24 mouse cellular contexts compared by ENCODE assay signal in genomic region chr3:122448196-122448595, GRCm38 (mm10).
"Had no signal": no experiment of that assay in that cellular context is flagged by ENCODE, and none has a peak within 500 bp of the region (broad histone marks: within the 10 kb centered on the region; RNA-seq: fewer than 3 reads in every experiment).

No protein-coding gene starts in this region.

- ATAC-seq: hindbrain, postnatal 0 days; intestine, embryonic 16.5 days; liver, postnatal 0 days had no signal

- H3K9me3 ChIP-seq: heart, embryonic 13.5 days; heart, embryonic 15.5 days; hindbrain, embryonic 13.5 days; hindbrain, embryonic 15.5 days; limb, embryonic 10.5 days; limb, embryonic 12.5 days; liver, embryonic 13.5 days; liver, embryonic 15.5 days had no signal

- DNase-seq: gastrocnemius, postnatal 14 days; gastrocnemius, postnatal 36 days; heart, adult 11 months; heart, adult 2 months; heart, postnatal 14 days; heart, postnatal 36 days; kidney, adult 11 months; kidney, adult 8-10 months; kidney, postnatal 14 days; kidney, postnatal 36 days; liver; liver, embryonic 13.5 days; liver, postnatal 0 days had no signal

- H3K27ac ChIP-seq: heart, adult 2 months; heart, embryonic 13.5 days; heart, embryonic 15.5 days; hindbrain, embryonic 13.5 days; hindbrain, embryonic 15.5 days; hindbrain, postnatal 0 days; kidney, postnatal 0 days; left cerebral cortex, adult 2 months; limb, embryonic 10.5 days; limb, embryonic 12.5 days; liver, embryonic 13.5 days; liver, embryonic 15.5 days had no signal

- H3K4me3 ChIP-seq: heart, adult 2 months; heart, embryonic 13.5 days; heart, embryonic 15.5 days; hindbrain, embryonic 13.5 days; hindbrain, embryonic 15.5 days; left cerebral cortex, adult 2 months; limb, embryonic 10.5 days; limb, embryonic 12.5 days; liver, embryonic 13.5 days; liver, embryonic 15.5 days had no signal

- H3K36me3 ChIP-seq: heart, embryonic 13.5 days; heart, embryonic 15.5 days; hindbrain, embryonic 13.5 days; hindbrain, embryonic 15.5 days; limb, embryonic 10.5 days; limb, embryonic 12.5 days; liver, embryonic 15.5 days had no signal

- H3K4me1 ChIP-seq: heart, embryonic 13.5 days; heart, embryonic 15.5 days; hindbrain, embryonic 13.5 days; hindbrain, embryonic 15.5 days; limb, embryonic 12.5 days; liver, embryonic 13.5 days; liver, embryonic 15.5 days had no signal

- H3K9ac ChIP-seq: heart, embryonic 13.5 days; heart, embryonic 15.5 days; hindbrain, embryonic 13.5 days; hindbrain, embryonic 15.5 days; limb, embryonic 12.5 days; liver, embryonic 13.5 days; liver, embryonic 15.5 days; liver, postnatal 0 days had no signal
